Mouse (Mus musculus) stomach, postnatal 0 days (tissue): ENCODE results near the gene Ddost. TPM values are rescaled to one million over a fixed set of nuclear protein-coding genes. Genes with fewer than 3 reads are reported as not detected.
A peak's percentile ranks its signal among the peaks of the same experiment; 100 is the strongest.

ENCODE experiments used
- ATAC-seq: fragments of 200-750 bp; cut with Nextera tagmentation; 2 replicates; pipeline ENCODE4 v1.8.0; 2017; ENCODE audit not compliant: low FRiP score, low TSS enrichment
- DNase-seq: peaks from one replicate; pipeline ENCODE4 v3.0.0-alpha.2; 2016; ENCODE audit warnings: low spot score
- H3K27ac ChIP-seq: fragments of 300-500 bp; sonication (generic); replicated peaks from 2 replicates; pipeline ENCODE4 v1.5.1; 2014; ENCODE audit warnings: mild to moderate bottlenecking, control low read depth
- H3K27me3 ChIP-seq: fragments of 300-500 bp; sonication (generic); 2 replicates; pipeline ENCODE4 v1.6.1; 2014; ENCODE audit warnings: low read length; ENCODE audit not compliant: control insufficient read depth, insufficient read depth
- H3K36me3 ChIP-seq: fragments of 300-500 bp; sonication (generic); 2 replicates; pipeline ENCODE4 v1.6.1; 2014; ENCODE audit warnings: low read length, mixed read lengths; ENCODE audit not compliant: control insufficient read depth, insufficient read depth
- H3K4me1 ChIP-seq: fragments of 300-500 bp; sonication (generic); replicated peaks from 2 replicates; pipeline ENCODE4 v1.6.1; 2014; ENCODE audit warnings: antibody characterized with exemption; ENCODE audit not compliant: control insufficient read depth, insufficient read depth
- H3K4me2 ChIP-seq: fragments of 300-500 bp; sonication (generic); replicated peaks from 2 replicates; pipeline ENCODE4 v1.6.1; 2014; ENCODE audit warnings: low read depth, mild to moderate bottlenecking, control low read depth, moderate library complexity
- H3K4me3 ChIP-seq: fragments of 300-500 bp; sonication (generic); 2 replicates; pipeline ENCODE4 v1.5.1; 2014; ENCODE audit warnings: low read depth, low read length, control low read depth
- H3K9ac ChIP-seq: fragments of 300-500 bp; sonication (generic); 2 replicates; pipeline ENCODE4 v1.6.1; 2014; ENCODE audit warnings: mild to moderate bottlenecking, low read length, control low read depth, mixed read lengths
- H3K9me3 ChIP-seq: fragments of 300-500 bp; sonication (generic); 2 replicates; pipeline ENCODE4 v1.6.1; 2016; ENCODE audit warnings: low read length; ENCODE audit not compliant: control insufficient read depth
- CTCF ChIP-seq: IDR thresholded peaks from 2 replicates; pipeline ENCODE4 v1.5.1; 2016; ENCODE audit warnings: antibody characterized with exemption, low read depth, mild to moderate bottlenecking, moderate library complexity
- EP300 ChIP-seq: optimal IDR thresholded peaks from 2 replicates; pipeline ENCODE3; 2016; ENCODE audit warnings: antibody characterized with exemption
- WGBS: fragments of 180-500 bp; shearing (Covaris S2); extraction: QIAGEN DNeasy Blood & Tissue Kit; methylation state at CpG from one replicate; pipeline ENCODE4 v1.1.7; 2014; 5-methylcytosine and 5-hydroxymethylcytosine counted together
- polyA plus RNA-seq: library from polyadenylated mRNA; unstranded; fragments of >200 nt; fragmentation: Nextera tagmentation; extraction: Ambion mirVana; gene quantifications from 2 replicates; pipeline ENCODE4 v1.2.1, GENCODE M21; 2015

Ddost gene
- polyA plus RNA-seq, 1 experiment from 2014 or later: 258 TPM

- Histone ChIP-seq H3K4me1 (0 out of 2 replicates have a peak, but pooled peaks cover 4% of the 10 kb centered on the region), H3K9ac (no peak overlapping the region), H3K9me3 (no peaks in the 10 kb centered on the region), H3K27me3 (no peaks in the 10 kb centered on the region), H3K4me3 (no peak overlapping the region), H3K27ac (no peak overlapping the region), H3K36me3 (peaks cover 17% of the 10 kb centered on the region), H3K4me2 (no peak overlapping the region)
- DNase-seq: no peak
- ATAC-seq: no peak
- TF ChIP-seq EP300 (no peak), CTCF (no peak)
- 88% methylated on average over 3 of the region's 3 CpGs for WGBS
Observed at GRCm38 (mm10) chr4:138307025-138307424, 2.5 kb downstream of the Ddost start.

- DNase-seq: no peak
- Histone ChIP-seq H3K27me3 (no peaks in the 10 kb centered on the region), H3K9ac (no peak overlapping the region), H3K36me3 (peaks cover 21% of the 10 kb centered on the region), H3K9me3 (no peaks in the 10 kb centered on the region), H3K27ac (no peak overlapping the region), H3K4me1 (0 out of 2 replicates have a peak, but pooled peaks cover 4% of the 10 kb centered on the region), H3K4me3 (no peak overlapping the region), H3K4me2 (no peak overlapping the region)
- WGBS: 76% methylated on average over 12 of the region's 12 CpGs
- ATAC-seq: no peak
- TF ChIP-seq CTCF (no peak), EP300 (no peak)
Observed at GRCm38 (mm10) chr4:138307739-138308138, 3.2 kb downstream of the Ddost start.

GRCm38 (mm10) chr4:138310311-138310910 lies 5.9 kb downstream of the Ddost start:
- no peak overlapping the region for H3K4me3 ChIP-seq
- H3K27me3 ChIP-seq: no peaks in the 10 kb centered on the region
- 90% methylated on average over 19 of the region's 19 CpGs for WGBS
- H3K9me3 ChIP-seq: no peaks in the 10 kb centered on the region
- H3K9ac ChIP-seq: no peak overlapping the region
- DNase-seq (no peak), ATAC-seq (no peak)
- H3K36me3 ChIP-seq: peaks cover 33% of the 10 kb centered on the region
- TF ChIP-seq CTCF (no peak), EP300 (no peak)
- no peak overlapping the region for H3K4me2 ChIP-seq
- no peak overlapping the region for H3K27ac ChIP-seq
- H3K4me1 ChIP-seq: no peaks in the 10 kb centered on the region

- H3K9ac ChIP-seq: no peak overlapping the region
- H3K27me3 ChIP-seq: no peaks in the 10 kb centered on the region
- H3K4me1 ChIP-seq: no peaks in the 10 kb centered on the region
- H3K9me3 ChIP-seq: no peaks in the 10 kb centered on the region
- ATAC-seq (peak; percentile 75), DNase-seq (peak; percentile 85)
- peaks cover 37% of the 10 kb centered on the region for H3K36me3 ChIP-seq
- 53% methylated on average over 8 of the region's 8 CpGs for WGBS
- H3K4me3 ChIP-seq: no peak overlapping the region
- H3K27ac ChIP-seq: no peak overlapping the region
- TF ChIP-seq EP300 (no peak), CTCF (peak; percentile 87)
- H3K4me2 ChIP-seq: no peak overlapping the region
Observed at GRCm38 (mm10) chr4:138311595-138311994, 7.1 kb downstream of the Ddost start.

- H3K27ac ChIP-seq: no peak overlapping the region
- no peaks in the 10 kb centered on the region for H3K27me3 ChIP-seq
- WGBS: 90% methylated on average over 3 of the region's 3 CpGs
- no peaks in the 10 kb centered on the region for H3K9me3 ChIP-seq
- no peaks in the 10 kb centered on the region for H3K4me1 ChIP-seq
- H3K9ac ChIP-seq: no peak overlapping the region
- H3K4me2 ChIP-seq: no peak overlapping the region
- peaks cover 38% of the 10 kb centered on the region for H3K36me3 ChIP-seq
- TF ChIP-seq CTCF (no peak), EP300 (no peak)
- ATAC-seq: no peak
- no peak overlapping the region for H3K4me3 ChIP-seq
- DNase-seq: no peak
Observed at GRCm38 (mm10) chr4:138312105-138312504, 7.6 kb downstream of the Ddost start.

- Histone ChIP-seq H3K4me2 (no peak overlapping the region), H3K27ac (no peak overlapping the region), H3K9me3 (no peaks in the 10 kb centered on the region), H3K9ac (no peak overlapping the region), H3K27me3 (no peaks in the 10 kb centered on the region), H3K4me1 (no peaks in the 10 kb centered on the region), H3K4me3 (no peak overlapping the region), H3K36me3 (peaks cover 38% of the 10 kb centered on the region)
- TF ChIP-seq CTCF: no peak
- 86% methylated on average over 11 of the region's 11 CpGs for WGBS
- no peak for DNase-seq
- ATAC-seq: no peak
Observed at GRCm38 (mm10) chr4:138313021-138313420, 8.5 kb downstream of the Ddost start.
